Mouse (Mus musculus): ENCODE measurements around the gene Setx.
A peak's percentile ranks its signal among the peaks of the same experiment; 100 is the strongest.

DNA sequence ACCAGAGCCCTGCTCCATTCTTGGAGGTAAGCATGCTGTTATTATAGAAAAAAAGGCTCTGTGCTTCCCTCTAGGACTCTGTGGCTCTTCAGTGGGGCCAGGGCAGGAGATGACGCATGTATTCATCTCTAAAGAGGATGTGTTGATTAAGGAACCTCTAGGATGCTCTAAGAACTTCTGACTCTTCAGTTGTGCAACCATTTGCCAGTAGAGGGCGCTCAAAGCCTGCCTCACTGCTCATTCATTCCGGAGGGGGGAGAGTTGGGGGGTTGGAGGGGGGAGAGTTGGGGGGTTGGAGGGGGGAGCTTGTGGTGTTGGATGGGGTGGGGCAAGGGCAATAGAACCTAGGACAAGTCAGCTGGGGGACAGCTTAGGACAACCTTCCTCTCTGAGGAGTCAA is 75.9 kb downstream of the Setx start:
- TF ChIP-seq CTCF (IDR thresholded peaks at IDR 0.05; ENCODE audit: borderline replicate concordance, insufficient read depth, low read depth, low read length) = peak; percentile 72
- no peak for TF ChIP-seq POLR2A (IDR thresholded peaks at IDR 0.05; ENCODE audit: borderline replicate concordance, insufficient read depth, low read length)

All from cerebellum, adult 2 months (tissue).